Mouse (Mus musculus): ENCODE measurements around the gene Rin2. TPM values are rescaled to one million over a fixed set of nuclear protein-coding genes. Genes with fewer than 3 reads are reported as not detected.

Gene Rin2
- 37.9 and 41.5 TPM in 2 replicates for polyA plus RNA-seq (2015; fragmentation: Nextera tagmentation; extraction: Ambion mirVana)

GRCm38 (mm10) chr2:145675142-145675755 is at the start of gene Rin2:
TSS of gene Rin2 (plus strand) at chr2:145675215.
- Histone ChIP-seq H3K4me2 (ENCODE audit: low read depth, low read length) (peak within 1 kb of the TSS; percentile 92), H3K4me3 (ENCODE audit: low read length) (peak within 1 kb of the TSS; percentile 85), H3K36me3 (ENCODE audit: control insufficient read depth, insufficient read depth, low read length) (no peaks in the 10 kb centered on the region), H3K27ac (ENCODE audit: low read length) (peak within 1 kb of the TSS; percentile 92), H3K4me1 (replicated peaks; ENCODE audit: control insufficient read depth, insufficient read depth, low read length) (peaks cover 27% of the 10 kb centered on the region), H3K9me3 (ENCODE audit: control insufficient read depth, low read length) (peaks cover 3% of the 10 kb centered on the region; the same call in 1 of the 2 replicates), H3K27me3 (ENCODE audit: control insufficient read depth, insufficient read depth, low read depth, low read length) (no peaks in the 10 kb centered on the region), H3K9ac (ENCODE audit: low read length) (peak within 1 kb of the TSS; percentile 83)
- peak; percentile 85 for ATAC-seq (ENCODE audit: low read depth)
- WGBS = under 1% methylated on average over 33 of the region's 33 CpGs

GRCm38 (mm10) chr2:145631123-145631798 is 43.8 kb upstream of the Rin2 start:
- Histone ChIP-seq H3K36me3 (ENCODE audit: control insufficient read depth, insufficient read depth, low read length) (no peaks in the 10 kb centered on the region), H3K4me3 (ENCODE audit: low read length) (no peak overlapping the region), H3K27me3 (ENCODE audit: control insufficient read depth, insufficient read depth, low read depth, low read length) (no peaks in the 10 kb centered on the region), H3K9me3 (ENCODE audit: control insufficient read depth, low read length) (no peaks in the 10 kb centered on the region), H3K4me1 (replicated peaks; ENCODE audit: control insufficient read depth, insufficient read depth, low read length) (no peaks in the 10 kb centered on the region; the same call in 1 of the 2 replicates), H3K27ac (ENCODE audit: low read length) (no peak overlapping the region; the same call in 1 of the 2 replicates), H3K4me2 (ENCODE audit: low read depth, low read length) (no peak overlapping the region), H3K9ac (ENCODE audit: low read length) (no peak overlapping the region)
- ATAC-seq (ENCODE audit: low read depth) = no peak
- WGBS = 69% methylated on average over 6 of the region's 6 CpGs

- WGBS = 34% methylated on average over 4 of the region's 4 CpGs
- Histone ChIP-seq H3K27me3 (ENCODE audit: control insufficient read depth, insufficient read depth, low read depth, low read length) (no peaks in the 10 kb centered on the region), H3K9me3 (ENCODE audit: control insufficient read depth, low read length) (no peaks in the 10 kb centered on the region), H3K4me2 (ENCODE audit: low read depth, low read length) (no peak overlapping the region), H3K9ac (ENCODE audit: low read length) (no peak overlapping the region), H3K36me3 (ENCODE audit: control insufficient read depth, insufficient read depth, low read length) (no peaks in the 10 kb centered on the region), H3K4me3 (ENCODE audit: low read length) (no peak overlapping the region), H3K27ac (ENCODE audit: low read length) (no peak overlapping the region; the same call in 1 of the 2 replicates), H3K4me1 (replicated peaks; ENCODE audit: control insufficient read depth, insufficient read depth, low read length) (no peaks in the 10 kb centered on the region; the same call in 1 of the 2 replicates)
- peak; percentile 94 for ATAC-seq (ENCODE audit: low read depth)
These were observed 43.2 kb upstream of the Rin2 start for GRCm38 (mm10) chr2:145631799-145632174.

GRCm38 (mm10) chr2:145633811-145634210 is 41.2 kb upstream of the Rin2 start:
- Histone ChIP-seq H3K27me3 (ENCODE audit: control insufficient read depth, insufficient read depth, low read depth, low read length) (no peaks in the 10 kb centered on the region), H3K9ac (ENCODE audit: low read length) (no peak overlapping the region), H3K4me2 (ENCODE audit: low read depth, low read length) (no peak overlapping the region), H3K36me3 (ENCODE audit: control insufficient read depth, insufficient read depth, low read length) (no peaks in the 10 kb centered on the region), H3K4me3 (ENCODE audit: low read length) (no peak overlapping the region), H3K9me3 (ENCODE audit: control insufficient read depth, low read length) (no peaks in the 10 kb centered on the region), H3K27ac (ENCODE audit: low read length) (0 out of 2 replicates have a peak overlapping the region, but pooled peaks have one; percentile 13), H3K4me1 (replicated peaks; ENCODE audit: control insufficient read depth, insufficient read depth, low read length) (no peaks in the 10 kb centered on the region; the same call in 1 of the 2 replicates)
- 56% methylated on average over 5 of the region's 5 CpGs for WGBS
- ATAC-seq (ENCODE audit: low read depth) = no peak

GRCm38 (mm10) chr2:145640255-145640984 is 34.6 kb upstream of the Rin2 start:
- no peaks in the 10 kb centered on the region for H3K9me3 ChIP-seq (ENCODE audit: control insufficient read depth, low read length)
- no peak overlapping the region for H3K4me2 ChIP-seq (ENCODE audit: low read depth, low read length)
- H3K4me3 ChIP-seq (ENCODE audit: low read length) = no peak overlapping the region
- no peaks in the 10 kb centered on the region for H3K36me3 ChIP-seq (ENCODE audit: control insufficient read depth, insufficient read depth, low read length)
- H3K4me1 ChIP-seq (replicated peaks; ENCODE audit: control insufficient read depth, insufficient read depth, low read length) = no peaks in the 10 kb centered on the region
- 67% methylated on average over 21 of the region's 21 CpGs for WGBS
- no peak for ATAC-seq (ENCODE audit: low read depth)
- H3K27ac ChIP-seq (ENCODE audit: low read length) = no peak overlapping the region
- H3K9ac ChIP-seq (ENCODE audit: low read length) = no peak overlapping the region
- H3K27me3 ChIP-seq (ENCODE audit: control insufficient read depth, insufficient read depth, low read depth, low read length) = no peaks in the 10 kb centered on the region

- H3K4me2 ChIP-seq (ENCODE audit: low read depth, low read length) = no peak overlapping the region
- H3K36me3 ChIP-seq (ENCODE audit: control insufficient read depth, insufficient read depth, low read length) = no peaks in the 10 kb centered on the region
- 27% methylated on average over 12 of the region's 12 CpGs for WGBS
- peak; percentile 91 for ATAC-seq (ENCODE audit: low read depth)
- H3K9ac ChIP-seq (ENCODE audit: low read length) = no peak overlapping the region
- no peak overlapping the region for H3K27ac ChIP-seq (ENCODE audit: low read length)
- H3K9me3 ChIP-seq (ENCODE audit: control insufficient read depth, low read length) = no peaks in the 10 kb centered on the region
- no peaks in the 10 kb centered on the region for H3K27me3 ChIP-seq (ENCODE audit: control insufficient read depth, insufficient read depth, low read depth, low read length)
- H3K4me1 ChIP-seq (replicated peaks; ENCODE audit: control insufficient read depth, insufficient read depth, low read length) = no peaks in the 10 kb centered on the region
- H3K4me3 ChIP-seq (ENCODE audit: low read length) = no peak overlapping the region
These were observed 19.5 kb upstream of the Rin2 start for GRCm38 (mm10) chr2:145655373-145655960.

- H3K4me1 ChIP-seq (replicated peaks; ENCODE audit: control insufficient read depth, insufficient read depth, low read length) = no peaks in the 10 kb centered on the region
- no peak overlapping the region for H3K9ac ChIP-seq (ENCODE audit: low read length)
- H3K27ac ChIP-seq (ENCODE audit: low read length) = no peak overlapping the region
- H3K36me3 ChIP-seq (ENCODE audit: control insufficient read depth, insufficient read depth, low read length) = no peaks in the 10 kb centered on the region
- H3K9me3 ChIP-seq (ENCODE audit: control insufficient read depth, low read length) = no peaks in the 10 kb centered on the region
- no peak overlapping the region for H3K4me3 ChIP-seq (ENCODE audit: low read length)
- WGBS = 71% methylated on average over 3 of the region's 3 CpGs
- H3K4me2 ChIP-seq (ENCODE audit: low read depth, low read length) = no peak overlapping the region
- ATAC-seq (ENCODE audit: low read depth) = no peak
- no peaks in the 10 kb centered on the region for H3K27me3 ChIP-seq (ENCODE audit: control insufficient read depth, insufficient read depth, low read depth, low read length)
These were observed 18.9 kb upstream of the Rin2 start for GRCm38 (mm10) chr2:145656121-145656520.

- no peak for ATAC-seq (ENCODE audit: low read depth)
- WGBS = 36% methylated on average over 1 of the region's 1 CpGs
These were observed 18.3 kb upstream of the Rin2 start for GRCm38 (mm10) chr2:145656716-145657115.

GRCm38 (mm10) chr2:145661242-145661641 is 13.8 kb upstream of the Rin2 start:
- no peak overlapping the region for H3K27ac ChIP-seq (ENCODE audit: low read length)
- no peaks in the 10 kb centered on the region for H3K36me3 ChIP-seq (ENCODE audit: control insufficient read depth, insufficient read depth, low read length)
- H3K4me1 ChIP-seq (replicated peaks; ENCODE audit: control insufficient read depth, insufficient read depth, low read length) = no peaks in the 10 kb centered on the region
- no peaks in the 10 kb centered on the region for H3K27me3 ChIP-seq (ENCODE audit: control insufficient read depth, insufficient read depth, low read depth, low read length)
- no peak overlapping the region for H3K4me2 ChIP-seq (ENCODE audit: low read depth, low read length)
- 61% methylated on average over 6 of the region's 7 CpGs for WGBS
- H3K9me3 ChIP-seq (ENCODE audit: control insufficient read depth, low read length) = no peaks in the 10 kb centered on the region
- no peak overlapping the region for H3K9ac ChIP-seq (ENCODE audit: low read length)
- no peak for ATAC-seq (ENCODE audit: low read depth)
- no peak overlapping the region for H3K4me3 ChIP-seq (ENCODE audit: low read length)

More at GRCm38 (mm10) chr2:145656716-145657115, 18.3 kb upstream of the Rin2 start:
- no peak overlapping the region for H3K27ac ChIP-seq (ENCODE audit: low read length)
- H3K9me3 ChIP-seq (ENCODE audit: control insufficient read depth, low read length) = no peaks in the 10 kb centered on the region
- H3K27me3 ChIP-seq (ENCODE audit: control insufficient read depth, insufficient read depth, low read depth, low read length) = no peaks in the 10 kb centered on the region
- no peak overlapping the region for H3K9ac ChIP-seq (ENCODE audit: low read length)
- no peaks in the 10 kb centered on the region for H3K4me1 ChIP-seq (replicated peaks; ENCODE audit: control insufficient read depth, insufficient read depth, low read length)
- H3K36me3 ChIP-seq (ENCODE audit: control insufficient read depth, insufficient read depth, low read length) = no peaks in the 10 kb centered on the region
- H3K4me3 ChIP-seq (ENCODE audit: low read length) = no peak overlapping the region
- H3K4me2 ChIP-seq (ENCODE audit: low read depth, low read length) = no peak overlapping the region
